Mouse (Mus musculus) forebrain, embryonic 15.5 days (tissue): ENCODE results near the gene Usp34. TPM values are rescaled to one million over a fixed set of nuclear protein-coding genes. Genes with fewer than 3 reads are reported as not detected.

Experiments
- ATAC-seq: fragments of 200-750 bp; cut with Nextera tagmentation; replicated peaks from 2 replicates; pipeline ENCODE4 v1.8.0; 2017; ENCODE audit warnings: mild to moderate bottlenecking, moderate TSS enrichment, moderate library complexity
- H3K27ac ChIP-seq: fragments of 300-500 bp; sonication (generic); replicated peaks from 2 replicates; pipeline ENCODE4 v1.5.1; 2015; ENCODE audit warnings: mild to moderate bottlenecking, inconsistent platforms
- H3K27me3 ChIP-seq: fragments of 300-500 bp; sonication (generic); 2 replicates; pipeline ENCODE4 v1.6.1; 2015; ENCODE audit warnings: inconsistent platforms
- H3K36me3 ChIP-seq: fragments of 300-500 bp; sonication (generic); 2 replicates; pipeline ENCODE4 v1.6.1; 2015; ENCODE audit warnings: mild to moderate bottlenecking, inconsistent platforms
- H3K4me1 ChIP-seq: fragments of 300-500 bp; sonication (generic); 2 replicates; pipeline ENCODE4 v1.6.1; 2015; ENCODE audit warnings: inconsistent platforms
- H3K4me2 ChIP-seq: fragments of 300-500 bp; sonication (generic); replicated peaks from 2 replicates; pipeline ENCODE4 v1.6.1; 2015; ENCODE audit warnings: mild to moderate bottlenecking, inconsistent platforms
- H3K4me3 ChIP-seq: fragments of 300-500 bp; sonication (generic); 2 replicates; pipeline ENCODE4 v1.5.1; 2015; ENCODE audit warnings: mild to moderate bottlenecking, inconsistent platforms
- H3K9ac ChIP-seq: fragments of 300-500 bp; sonication (generic); replicated peaks from 2 replicates; pipeline ENCODE4 v1.6.1; 2015; ENCODE audit warnings: mild to moderate bottlenecking, inconsistent platforms
- H3K9me3 ChIP-seq: fragments of 300-500 bp; sonication (generic); 2 replicates; pipeline ENCODE4 v1.6.1; 2016; ENCODE audit warnings: inconsistent platforms
- WGBS: fragments of 180-500 bp; shearing (Covaris S2); methylation state at CpG from one replicate; pipeline ENCODE4 v1.1.7; 2015; ENCODE audit warnings: mixed read lengths; 5-methylcytosine and 5-hydroxymethylcytosine counted together
- microRNA-seq: library from miRNA; unstranded; fragments of <30 nt; microRNA quantifications from one replicate; pipeline ENCODE4, GENCODE M21; 2016
- polyA plus RNA-seq: library from polyadenylated mRNA; unstranded; fragments of >200 nt; fragmentation: Nextera tagmentation; extraction: Ambion mirVana; gene quantifications from 2 replicates; pipeline ENCODE4 v1.2.1, GENCODE M21; 2015

The Usp34 gene
- polyA plus RNA-seq, 1 experiment from 2014 or later = 32.6 TPM

DNA sequence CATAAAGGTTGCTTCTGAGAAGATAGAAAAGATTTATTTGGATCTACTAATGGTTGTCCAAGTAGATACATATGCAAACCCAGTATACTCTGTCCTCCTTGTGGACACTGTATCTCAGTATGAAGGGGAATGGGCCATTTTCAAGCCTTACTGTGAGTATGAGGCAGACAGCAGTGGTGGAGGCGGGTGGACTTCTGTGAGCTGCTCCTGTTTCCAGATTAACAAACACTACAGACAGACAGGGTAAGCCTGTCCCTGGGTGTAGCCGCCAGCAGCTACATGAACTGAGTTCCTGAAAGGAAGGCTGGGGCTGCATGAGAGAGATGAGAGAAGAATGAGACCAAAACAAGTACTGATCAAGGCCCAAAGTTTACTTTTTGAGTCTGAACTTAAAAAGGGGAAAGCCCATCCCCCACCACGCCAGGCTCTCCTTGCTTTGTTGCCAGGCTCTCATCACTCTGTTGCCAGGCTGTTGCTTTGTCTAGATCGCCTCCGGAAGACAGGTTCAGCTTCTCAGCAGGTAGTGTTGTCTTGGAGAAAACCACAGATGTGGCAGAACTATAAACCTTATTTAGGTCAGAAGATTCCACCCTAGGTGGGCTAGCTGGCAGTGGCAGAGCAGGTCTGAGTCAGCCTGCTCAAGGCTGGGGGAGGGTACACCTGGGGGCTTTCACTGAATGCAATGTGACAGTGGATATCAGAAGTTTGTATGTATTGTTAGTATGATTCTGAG is 213.9 kb downstream of the Usp34 start, which contains the start of gene 1700093K21Rik:
Gene 1700093K21Rik (minus strand): TSS at position 683 of the 733 bp plus-strand sequence.
- H3K36me3 ChIP-seq = no peaks in the 10 kb centered on the region
- H3K9me3 ChIP-seq = no peaks in the 10 kb centered on the region
- no peak within 1 kb of the TSS for H3K4me3 ChIP-seq
- no peak within 1 kb of the TSS for H3K9ac ChIP-seq
- no peak within 1 kb of the TSS for H3K4me2 ChIP-seq
- ATAC-seq = no peak
- WGBS = 39% methylated on average over 5 of the region's 5 CpGs
- H3K27ac ChIP-seq = no peak within 1 kb of the TSS
- H3K4me1 ChIP-seq = no peaks in the 10 kb centered on the region
- H3K27me3 ChIP-seq = no peaks in the 10 kb centered on the region

DNA sequence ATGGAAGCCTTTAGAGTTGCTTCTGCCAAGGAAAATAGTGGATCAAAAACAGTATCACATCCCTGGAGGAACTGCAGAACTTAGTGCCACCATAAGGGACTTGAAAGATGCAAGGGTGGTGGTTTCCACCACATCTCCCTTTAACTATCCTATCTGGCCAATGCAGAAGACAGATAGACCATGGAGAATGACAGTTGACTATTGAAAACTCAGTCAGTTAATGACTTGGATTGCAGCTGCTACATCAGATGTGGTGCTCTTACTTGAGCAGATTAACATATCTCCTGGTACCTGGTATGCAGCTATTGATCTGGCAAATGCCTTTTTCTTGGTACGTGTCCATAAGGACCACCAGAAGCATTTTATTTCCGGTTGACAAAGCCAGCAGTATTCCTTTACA is 230.8 kb downstream of the Usp34 start:
- no peaks in the 10 kb centered on the region for H3K4me1 ChIP-seq
- H3K4me3 ChIP-seq = no peak overlapping the region
- no peaks in the 10 kb centered on the region for H3K9me3 ChIP-seq
- H3K9ac ChIP-seq = no peak overlapping the region
- no peak for ATAC-seq
- WGBS = 88% methylated on average over 2 of the region's 2 CpGs
- no peaks in the 10 kb centered on the region for H3K27me3 ChIP-seq
- H3K36me3 ChIP-seq = no peaks in the 10 kb centered on the region
- no peak overlapping the region for H3K27ac ChIP-seq
- H3K4me2 ChIP-seq = no peak overlapping the region

Small RNA genes within 50 kb of the gene (microRNA-seq; reads per million reads assigned to microRNA genes)
- not detected for gene Gm47279

Other genes with a start within 250 kb of the Usp34 start
- 94.2 and 97.0 TPM in 2 replicates for gene Xpo1, start 50.9 kb upstream of the Usp34 start, polyA plus RNA-seq
- 144 and 155 TPM in 2 replicates for gene Ahsa2, start 191.1 kb downstream of the Usp34 start, polyA plus RNA-seq
- 0.13 TPM in 1 of 2 replicates, not detected in the other for gene 1700093K21Rik, start 214.3 kb downstream of the Usp34 start, polyA plus RNA-seq